Mouse (Mus musculus): ENCODE results near the gene Cog5.

Gene Cog5

GRCm38 (mm10) chr12:31892771-31893170 is 238.1 kb downstream of the Cog5 start:
- no peak for DNase-seq (ENCODE audit: low read depth, low spot score)

- no peak for DNase-seq (ENCODE audit: low read depth, low spot score)
Measured at GRCm38 (mm10) chr12:31895095-31895734, 240.5 kb downstream of the Cog5 start.

- DNase-seq (ENCODE audit: low read depth, low spot score) = no peak
Measured at GRCm38 (mm10) chr12:31895888-31896287, 241.2 kb downstream of the Cog5 start.

GRCm38 (mm10) chr12:31896295-31896694 is 241.6 kb downstream of the Cog5 start:
- no peak for DNase-seq (ENCODE audit: low read depth, low spot score)

- no peak for DNase-seq (ENCODE audit: low read depth, low spot score)
Measured at GRCm38 (mm10) chr12:31896986-31897385, 242.3 kb downstream of the Cog5 start.

GRCm38 (mm10) chr12:31897456-31897855 is 242.8 kb downstream of the Cog5 start:
- no peak for DNase-seq (ENCODE audit: low read depth, low spot score)

- DNase-seq (ENCODE audit: low read depth, low spot score) = no peak
Measured at GRCm38 (mm10) chr12:31900391-31900914, 245.8 kb downstream of the Cog5 start.

GRCm38 (mm10) chr12:31905696-31906551 is 251.3 kb downstream of the Cog5 start:
- no peak for DNase-seq (ENCODE audit: low read depth, low spot score)

GRCm38 (mm10) chr12:31907436-31907835 is 252.8 kb downstream of the Cog5 start:
- no peak for DNase-seq (ENCODE audit: low read depth, low spot score)

- DNase-seq (ENCODE audit: low read depth, low spot score) = no peak
Measured at GRCm38 (mm10) chr12:31912966-31913551, 258.4 kb downstream of the Cog5 start.

- no peak for DNase-seq (ENCODE audit: low read depth, low spot score)
Measured at GRCm38 (mm10) chr12:31913614-31914013, 258.9 kb downstream of the Cog5 start.

GRCm38 (mm10) chr12:31916691-31917090 is 262.0 kb downstream of the Cog5 start:
- DNase-seq (ENCODE audit: low read depth, low spot score) = no peak

- DNase-seq (ENCODE audit: low read depth, low spot score) = no peak
Measured at GRCm38 (mm10) chr12:31917245-31917644, 262.6 kb downstream of the Cog5 start.

- no peak for DNase-seq (ENCODE audit: low read depth, low spot score)
Measured at GRCm38 (mm10) chr12:31920464-31921405, 266.1 kb downstream of the Cog5 start.

GRCm38 (mm10) chr12:31924135-31924534 is 269.5 kb downstream of the Cog5 start:
- DNase-seq (ENCODE audit: low read depth, low spot score) = no peak

GRCm38 (mm10) chr12:31925343-31925742 is 270.7 kb downstream of the Cog5 start:
- DNase-seq (ENCODE audit: low read depth, low spot score) = no peak

- DNase-seq (ENCODE audit: low read depth, low spot score) = peak; percentile 60
Measured at GRCm38 (mm10) chr12:31926661-31927061, 272.0 kb downstream of the Cog5 start.

GRCm38 (mm10) chr12:31928498-31928897 is 273.8 kb downstream of the Cog5 start:
- no peak for DNase-seq (ENCODE audit: low read depth, low spot score)

- no peak for DNase-seq (ENCODE audit: low read depth, low spot score)
Measured at GRCm38 (mm10) chr12:31931818-31932217, 277.1 kb downstream of the Cog5 start.

GRCm38 (mm10) chr12:31936657-31937300 is 282.1 kb downstream of the Cog5 start:
- DNase-seq (ENCODE audit: low read depth, low spot score) = no peak

- no peak for DNase-seq (ENCODE audit: low read depth, low spot score)
Measured at GRCm38 (mm10) chr12:31937613-31938012, 282.9 kb downstream of the Cog5 start.
